Mouse (Mus musculus) testis, adult 2 months (tissue): ENCODE results near the gene Calr4.

Experiments used
- CTCF ChIP-seq: fragments of 200-500 bp; IDR thresholded peaks from 2 replicates; pipeline ENCODE4 v1.5.1; 2012; ENCODE audit warnings: low read depth, mild to moderate bottlenecking, inconsistent platforms, low read length, moderate library complexity; ENCODE audit not compliant: control insufficient read depth, insufficient read depth, insufficient replicate concordance
- POLR2A ChIP-seq: fragments of 200-500 bp; IDR thresholded peaks from 2 replicates; pipeline ENCODE4 v1.6.1; 2012; ENCODE audit warnings: low read depth, mild to moderate bottlenecking, inconsistent platforms, low read length, moderate library complexity; ENCODE audit not compliant: control insufficient read depth

DNA sequence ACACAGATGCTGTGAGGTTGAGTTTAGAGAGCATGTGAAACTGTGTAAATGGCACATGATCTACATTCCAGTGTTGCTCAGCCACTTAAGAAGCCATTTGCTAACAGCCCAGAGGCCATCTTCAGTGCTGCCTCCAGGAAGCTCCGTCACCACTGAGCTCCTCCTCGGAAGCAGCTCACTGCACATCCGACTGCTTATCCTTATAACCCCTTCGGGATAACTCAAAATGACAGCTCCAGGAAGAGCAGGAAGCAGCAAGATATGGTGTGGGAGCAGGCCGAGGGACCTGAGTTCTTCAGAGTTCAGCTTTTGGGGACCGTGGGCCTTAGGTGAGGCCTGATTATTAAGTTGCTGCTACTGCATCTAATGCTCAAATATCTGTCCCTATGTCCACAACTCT, 27.8 kb downstream of the Calr4 start:
- TF ChIP-seq POLR2A (no peak), CTCF (no peak)
